Mouse (Mus musculus): ENCODE results near the gene Ppp6r3.

DNA sequence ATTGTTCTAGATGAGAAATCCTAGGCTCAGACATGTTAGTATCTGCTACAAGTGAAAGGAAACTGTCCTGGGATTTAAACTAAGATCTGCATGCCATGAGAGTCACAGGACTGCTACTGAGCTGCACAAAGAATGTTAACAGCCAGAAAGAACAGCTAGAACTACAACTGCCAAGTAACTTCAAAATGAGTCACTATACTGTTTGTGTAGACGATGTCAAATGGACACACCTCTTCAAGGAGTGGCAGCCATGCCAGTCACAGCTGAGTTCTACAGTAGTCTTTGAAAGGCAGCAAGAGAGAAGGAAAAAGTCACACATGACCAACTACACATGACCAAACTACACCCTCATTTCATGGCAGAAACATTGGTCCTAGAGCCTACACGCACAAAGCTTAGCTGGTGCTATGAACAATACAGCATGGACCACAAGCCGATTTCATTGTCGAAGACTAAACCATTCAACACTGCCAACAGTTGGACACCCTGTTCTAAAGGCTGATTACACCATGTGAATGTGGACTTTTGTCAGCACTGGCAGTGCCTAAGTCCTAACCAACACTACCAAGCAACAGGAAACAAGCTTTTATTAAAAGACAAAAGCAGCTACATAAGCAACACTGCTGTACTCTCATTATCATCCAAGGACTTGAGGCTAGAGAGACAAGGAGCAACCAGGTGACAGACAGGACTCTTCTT lies 55.9 kb downstream of the Ppp6r3 start:
- TF ChIP-seq POLR2A (IDR thresholded peaks at IDR 0.05; ENCODE audit: control insufficient read depth, extremely low read depth, insufficient read depth, low read length, poor library complexity) (no peak), CTCF (IDR thresholded peaks at IDR 0.05; ENCODE audit: borderline replicate concordance, control insufficient read depth, extremely low read depth, insufficient read depth, low read length, poor library complexity) (no peak)

Data from thymus, adult 2 months (tissue).